Mouse (Mus musculus): ENCODE data around the gene Arfip2.

- TF ChIP-seq POLR2A (IDR thresholded peaks at IDR 0.05; ENCODE audit: low read depth, low read length) (no peak), CTCF (IDR thresholded peaks at IDR 0.05; ENCODE audit: extremely low read depth, insufficient read length, insufficient replicate concordance, low read depth, low read length) (no peak)
These were observed 50.1 kb downstream of the Arfip2 start for GRCm38 (mm10) chr7:105590097-105590496.
